Mouse (Mus musculus) right cerebral cortex, postnatal 14 days (tissue): ENCODE results near the gene Mycl.
A peak's percentile ranks its signal among the peaks of the same experiment; 100 is the strongest.

Experiments used
- DNase-seq: peaks from one replicate; pipeline ENCODE4 v3.0.0; 2022

Mycl gene

GRCm38 (mm10) chr4:122995404-122996220, at the start of gene Mycl:
Gene Mycl, plus strand, starts transcription at chr4:122995652.
- peak; percentile 88 for DNase-seq

GRCm38 (mm10) chr4:122947223-122947622, 48.2 kb upstream of the Mycl start:
- no peak for DNase-seq

- DNase-seq: no peak
Observed at GRCm38 (mm10) chr4:122949096-122949495, 46.4 kb upstream of the Mycl start.

GRCm38 (mm10) chr4:122954680-122955411, 40.6 kb upstream of the Mycl start:
- no peak for DNase-seq

- DNase-seq: peak; percentile 87
Observed at GRCm38 (mm10) chr4:122955412-122956136, 39.9 kb upstream of the Mycl start.

- DNase-seq: no peak
Observed at GRCm38 (mm10) chr4:122956301-122956700, 39.2 kb upstream of the Mycl start.

- DNase-seq: peak; percentile 31
Observed at GRCm38 (mm10) chr4:122958491-122959031, 36.9 kb upstream of the Mycl start.

GRCm38 (mm10) chr4:122959816-122960215, 35.6 kb upstream of the Mycl start:
- no peak for DNase-seq

GRCm38 (mm10) chr4:122960321-122961099, 34.9 kb upstream of the Mycl start:
- no peak for DNase-seq

GRCm38 (mm10) chr4:122961100-122961567, 34.3 kb upstream of the Mycl start, which contains the start of gene Mfsd2a:
Gene Mfsd2a, minus strand, starts transcription at chr4:122961188.
- DNase-seq: peak; percentile 67

- DNase-seq: no peak
Observed at GRCm38 (mm10) chr4:122961589-122961988, 33.9 kb upstream of the Mycl start.

GRCm38 (mm10) chr4:122962751-122963150, 32.7 kb upstream of the Mycl start:
- no peak for DNase-seq

GRCm38 (mm10) chr4:122968106-122968505, 27.3 kb upstream of the Mycl start:
- no peak for DNase-seq

- DNase-seq: no peak
Observed at GRCm38 (mm10) chr4:122971191-122971590, 24.3 kb upstream of the Mycl start.

GRCm38 (mm10) chr4:122971646-122972045, 23.8 kb upstream of the Mycl start:
- DNase-seq: no peak

- no peak for DNase-seq
Observed at GRCm38 (mm10) chr4:122972056-122972455, 23.4 kb upstream of the Mycl start.

- DNase-seq: no peak
Observed at GRCm38 (mm10) chr4:122974976-122975520, 20.4 kb upstream of the Mycl start.

GRCm38 (mm10) chr4:122976885-122977284, 18.6 kb upstream of the Mycl start:
- DNase-seq: no peak

- DNase-seq: no peak
Observed at GRCm38 (mm10) chr4:122978850-122979249, 16.6 kb upstream of the Mycl start.

GRCm38 (mm10) chr4:122979826-122980225, 15.6 kb upstream of the Mycl start:
- no peak for DNase-seq

GRCm38 (mm10) chr4:122980684-122981083, 14.8 kb upstream of the Mycl start:
- no peak for DNase-seq

GRCm38 (mm10) chr4:122981238-122981637, 14.2 kb upstream of the Mycl start:
- no peak for DNase-seq
